Mouse (Mus musculus) adrenal gland, adult 2 months (tissue): ENCODE results near the gene Asb10. TPM values are rescaled to one million over a fixed set of nuclear protein-coding genes. Genes with fewer than 3 reads are reported as not detected.

ENCODE experiments used
- DNase-seq: peaks from one replicate; pipeline ENCODE4 v3.0.0; 2021
- polyA plus RNA-seq: library from polyadenylated mRNA; depleted of rRNA; stranded (reverse); fragments of >200 nt; gene quantifications from 2 replicates; pipeline ENCODE4 v1.2.3, GENCODE M21; 2012
- total RNA-seq, 2 experiments: library from RNA; stranded (reverse); gene quantifications; 2 replicates each; pipeline ENCODE4 v1.2.3; 2021

The Asb10 gene
- total and polyA plus RNA-seq, 3 experiments = 0.30 TPM; not detected in 2

GRCm38 (mm10) chr5:24535731-24536130 lies 5.0 kb downstream of the Asb10 start:
- no peak for DNase-seq

DNA sequence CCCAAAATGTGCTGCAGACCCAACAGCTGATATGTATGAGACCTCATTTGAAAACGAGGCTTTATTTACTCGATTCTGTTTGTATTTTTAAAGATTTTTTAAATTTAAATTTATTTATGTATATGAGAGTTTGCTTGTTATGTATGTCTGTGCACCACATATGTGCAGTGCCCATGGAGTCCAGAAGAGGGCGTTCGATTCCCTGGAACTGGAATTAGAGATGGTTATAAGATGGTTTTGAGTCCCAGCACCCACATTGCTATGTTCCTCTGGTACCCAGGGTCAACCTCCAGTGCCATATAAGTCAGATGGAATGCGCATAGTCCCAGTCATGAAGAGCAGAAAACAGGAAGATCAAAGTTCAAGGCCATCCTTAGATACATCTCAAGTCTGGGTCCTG lies 6.5 kb downstream of the Asb10 start:
- no peak for DNase-seq

DNA sequence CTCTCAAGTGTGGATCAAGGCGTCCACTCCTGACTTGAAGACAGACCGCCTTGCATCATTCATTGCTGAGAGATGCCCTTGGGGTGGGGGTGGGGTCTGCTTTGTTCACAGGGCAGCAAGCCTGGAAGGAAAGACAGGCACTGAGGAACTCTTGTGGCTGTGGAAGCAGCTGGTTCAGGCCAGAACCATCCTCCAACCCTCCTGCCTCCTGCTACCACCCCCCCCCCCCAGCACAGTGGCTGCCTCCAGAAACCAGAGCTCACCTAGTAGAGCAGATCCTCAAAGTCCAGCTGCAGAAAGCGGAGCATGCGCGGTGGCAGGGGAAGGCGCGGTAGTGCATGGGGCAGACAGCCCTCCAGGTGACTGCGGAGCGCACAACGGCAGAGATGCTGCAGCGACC lies 7.4 kb downstream of the Asb10 start:
- no peak for DNase-seq

GRCm38 (mm10) chr5:24530042-24530689 lies 10.6 kb downstream of the Asb10 start:
- peak; percentile 91 for DNase-seq

GRCm38 (mm10) chr5:24527780-24528179 lies 13.0 kb downstream of the Asb10 start:
- DNase-seq = no peak

DNA sequence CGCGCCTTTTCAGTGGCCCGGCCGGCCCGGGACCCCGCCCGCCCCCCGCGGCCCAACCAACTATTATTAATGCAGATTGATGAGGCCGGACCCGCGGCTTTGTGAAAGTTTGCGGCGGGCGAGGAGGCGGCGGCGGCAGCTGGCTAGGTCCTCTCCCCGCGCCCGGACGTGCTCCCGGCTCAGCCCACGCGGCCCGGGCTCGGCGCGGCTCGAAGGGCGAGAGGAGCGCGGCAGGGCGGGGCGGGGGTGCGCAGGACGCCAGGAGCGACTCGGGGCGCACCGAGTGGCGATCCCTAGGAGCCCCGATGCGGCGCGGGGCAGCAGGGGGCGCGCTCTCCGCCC lies 13.9 kb downstream of the Asb10 start, which contains the start of gene Gbx1:
Gene Gbx1 (minus strand): TSS at position 314 of the 342 bp plus-strand sequence.
- DNase-seq = peak; percentile 51

DNA sequence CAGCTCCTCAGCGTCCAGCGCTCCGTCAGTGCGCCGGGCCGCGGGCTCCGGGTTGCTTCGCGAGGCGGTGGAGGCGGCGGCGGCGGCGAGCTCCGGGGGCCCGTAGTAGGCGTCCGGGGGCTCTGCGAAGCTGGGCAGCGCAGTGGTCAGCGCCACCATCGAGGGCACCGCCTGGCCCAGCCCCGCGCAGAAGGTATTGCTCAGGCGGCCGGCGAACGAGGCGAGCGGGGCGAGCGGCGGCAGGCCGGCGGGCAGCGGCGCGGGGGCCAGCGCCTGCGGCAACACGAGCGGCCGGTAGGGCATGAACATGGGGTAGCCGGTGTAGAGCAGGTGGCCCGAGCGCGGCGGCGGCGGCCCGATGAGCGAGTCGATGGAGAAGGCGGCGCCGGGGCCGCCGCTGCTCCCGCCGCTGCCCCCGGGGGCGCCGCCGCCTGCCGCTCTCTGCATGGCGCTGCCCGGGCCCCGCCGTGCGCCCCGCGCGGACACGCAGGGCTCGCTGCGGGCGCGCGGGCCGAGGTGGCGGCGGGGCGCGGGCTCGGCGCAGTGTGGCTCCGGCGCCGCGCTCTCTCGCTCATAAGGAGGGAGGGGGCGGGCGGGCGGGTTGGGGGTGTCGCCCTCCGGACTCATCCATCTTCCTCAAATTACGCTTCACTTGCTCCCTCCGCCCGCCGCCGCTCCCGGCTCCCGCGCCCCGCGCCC lies 14.4 kb downstream of the Asb10 start:
- no peak for DNase-seq

- DNase-seq = no peak
Measured at GRCm38 (mm10) chr5:24525360-24526189, 15.2 kb downstream of the Asb10 start.

DNA sequence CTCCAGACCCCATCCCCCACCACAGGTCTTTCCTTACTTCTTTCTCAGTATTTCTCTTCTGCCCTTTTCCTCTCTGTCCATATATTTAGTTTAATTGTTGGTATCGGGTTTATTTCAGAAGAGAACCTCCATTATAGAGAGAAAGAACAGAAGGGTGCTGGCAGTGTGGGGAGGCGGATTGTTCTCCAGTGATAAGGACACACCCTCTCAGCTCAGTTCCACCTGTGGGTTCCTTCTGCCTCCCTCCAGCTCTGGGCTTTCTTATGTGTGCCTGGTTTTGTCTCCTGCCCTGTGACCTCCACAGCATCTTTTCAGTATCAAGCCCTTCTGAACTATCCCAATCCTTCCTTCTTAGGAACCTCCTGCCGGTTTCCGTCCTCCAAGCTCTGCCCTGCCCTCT lies 16.3 kb downstream of the Asb10 start:
- DNase-seq = no peak

GRCm38 (mm10) chr5:24523806-24524205 lies 17.0 kb downstream of the Asb10 start:
- DNase-seq = no peak

DNA sequence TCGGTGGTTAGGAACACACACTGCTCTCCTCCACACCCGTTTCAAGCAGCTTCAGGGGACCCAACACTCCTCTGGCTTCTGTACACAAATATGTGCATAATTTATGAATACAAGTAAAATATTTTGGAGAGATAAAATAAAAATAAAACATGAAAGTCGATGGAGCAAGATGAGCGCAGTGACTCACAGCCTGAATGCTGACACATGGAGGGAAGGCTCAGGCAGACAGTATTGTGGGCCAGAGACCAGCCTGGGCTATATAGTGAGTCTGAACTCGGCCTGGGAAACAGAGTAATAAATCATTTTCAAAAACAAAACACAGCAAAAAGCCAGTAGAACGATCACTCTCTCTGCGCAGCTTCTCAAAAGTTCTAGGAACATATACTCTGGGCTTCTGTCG lies 19.4 kb downstream of the Asb10 start:
- DNase-seq = no peak

- DNase-seq = no peak
Measured at GRCm38 (mm10) chr5:24512271-24512670, 28.5 kb downstream of the Asb10 start.

GRCm38 (mm10) chr5:24510635-24511034 lies 30.1 kb downstream of the Asb10 start:
- DNase-seq = peak; percentile 46

DNA sequence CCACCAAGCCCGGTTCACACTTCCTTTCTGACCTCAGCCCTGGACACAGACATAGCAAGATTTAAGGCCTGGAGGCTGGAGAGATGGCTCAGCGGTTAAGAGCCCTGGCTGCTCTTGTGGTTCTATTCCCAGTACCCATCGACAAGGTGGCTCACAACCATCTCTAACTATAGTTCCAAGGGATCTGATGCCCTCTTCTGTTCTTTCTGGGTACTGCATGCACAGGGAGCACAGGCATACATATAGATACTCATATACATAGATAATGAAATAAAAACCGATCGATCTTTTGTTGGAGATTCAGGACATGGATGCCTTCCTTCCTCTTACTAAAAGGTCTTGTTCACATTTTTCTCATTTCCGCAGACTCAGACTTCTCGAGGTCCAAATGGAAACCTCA lies 32.4 kb downstream of the Asb10 start:
- no peak for DNase-seq

- DNase-seq = no peak
Measured at GRCm38 (mm10) chr5:24505513-24505912, 35.3 kb downstream of the Asb10 start.

DNA sequence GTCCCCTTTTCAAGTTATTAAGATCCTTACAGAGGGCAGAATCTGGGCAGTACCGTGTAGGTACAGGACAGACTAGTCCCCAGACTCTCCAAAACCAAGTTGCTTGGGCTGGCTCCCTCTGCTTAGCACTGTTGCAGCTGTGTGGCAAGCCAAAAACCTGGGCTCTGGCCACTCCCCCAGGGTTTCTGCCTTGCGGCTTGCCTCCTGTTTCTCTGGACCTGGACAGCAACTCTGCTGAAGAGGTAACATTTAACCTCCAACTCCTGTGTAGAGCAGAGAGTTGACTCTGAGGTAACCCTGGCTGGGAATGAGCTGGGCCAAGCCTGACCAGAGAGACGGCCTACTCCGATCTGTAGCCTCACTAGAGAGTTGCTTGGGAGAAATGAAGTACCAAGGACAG lies 38.0 kb downstream of the Asb10 start:
- no peak for DNase-seq

- no peak for DNase-seq
Measured at GRCm38 (mm10) chr5:24500851-24501250, 39.9 kb downstream of the Asb10 start.

- DNase-seq = no peak
Measured at GRCm38 (mm10) chr5:24499113-24499512, 41.7 kb downstream of the Asb10 start.

GRCm38 (mm10) chr5:24497526-24497925 lies 43.3 kb downstream of the Asb10 start:
- no peak for DNase-seq

- no peak for DNase-seq
Measured at GRCm38 (mm10) chr5:24496756-24497155, 44.0 kb downstream of the Asb10 start.

GRCm38 (mm10) chr5:24495019-24495418 lies 45.8 kb downstream of the Asb10 start:
- DNase-seq = no peak

DNA sequence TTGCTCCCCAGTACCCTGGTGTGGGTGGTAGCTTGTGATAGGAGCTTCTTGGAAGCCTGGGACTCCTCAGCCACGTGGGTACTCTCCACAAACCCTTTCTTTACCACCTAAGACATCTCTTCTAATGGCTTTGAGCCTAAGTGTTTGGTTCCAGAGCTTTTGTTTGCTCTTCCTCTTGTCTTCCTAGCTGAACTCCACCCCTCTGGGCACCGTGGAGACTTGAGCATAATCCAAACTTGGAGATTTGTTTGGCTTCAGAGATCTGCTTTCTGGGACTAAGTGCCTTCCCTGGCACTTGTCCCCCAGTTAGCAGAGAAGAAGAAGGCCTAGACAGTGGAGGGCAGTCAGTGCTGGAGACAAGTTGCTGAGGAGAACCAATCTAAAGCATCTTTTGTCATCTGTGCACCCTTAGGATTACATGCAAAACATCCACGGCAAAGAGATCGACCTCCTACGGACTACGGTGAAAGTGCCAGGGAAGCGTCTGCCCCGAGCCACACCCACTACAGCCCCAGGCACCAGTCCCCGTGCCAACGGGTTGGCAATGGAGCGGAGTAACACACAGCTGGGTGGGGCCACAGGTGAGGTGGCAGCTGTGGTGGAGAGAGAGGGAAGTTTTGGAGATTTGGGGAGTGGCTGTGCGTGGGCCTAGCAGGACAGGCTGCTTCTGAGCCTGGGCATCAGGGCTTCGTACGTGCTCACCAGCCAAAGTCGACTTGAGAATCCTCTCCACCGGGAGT lies 48.1 kb downstream of the Asb10 start:
- DNase-seq = no peak
